ENCODE assay signal across 23 mouse cellular contexts in genomic region chr16:95297651-95298050, GRCm38 (mm10). TPM values are rescaled to one million over a fixed set of nuclear protein-coding genes. Genes with fewer than 3 reads are reported as not detected.
DNase-seq lines count a peak whose midpoint lies in the region; ATAC-seq and TF ChIP-seq lines count a peak whose summit lies in the region.
"Had no signal": no experiment of that assay in that cellular context is flagged by ENCODE, and none has a peak within 500 bp of the region (broad histone marks: within the 10 kb centered on the region; RNA-seq: fewer than 3 reads in every experiment).

No protein-coding gene starts in this region.

- WGBS in heart, postnatal 0 days, result 51% methylated on average over 3 of the region's 3 CpGs
- 49% methylated on average over 3 of the region's 3 CpGs for WGBS in heart, embryonic 10.5 days

- no peak overlapping the region for H3K27ac ChIP-seq in heart, postnatal 0 days (ENCODE audit: low read depth)
- no peak overlapping the region for H3K27ac ChIP-seq in heart, embryonic 10.5 days
- H3K27ac ChIP-seq: forebrain, embryonic 10.5 days; limb, embryonic 12.5 days; liver, embryonic 15.5 days; midbrain, embryonic 10.5 days; stomach, embryonic 15.5 days had no signal

- no peaks in the 10 kb centered on the region for H3K27me3 ChIP-seq in heart, postnatal 0 days (ENCODE audit: control insufficient read depth, insufficient read depth, low read length)
- H3K27me3 ChIP-seq in heart, embryonic 10.5 days (ENCODE audit: insufficient read depth, poor library complexity, severe bottlenecking), result no peaks in the 10 kb centered on the region
- H3K27me3 ChIP-seq: limb, embryonic 12.5 days; liver, embryonic 15.5 days; stomach, embryonic 15.5 days had no signal

- ATAC-seq in heart, postnatal 0 days (ENCODE audit: insufficient read depth, low read depth), result no peak
- ATAC-seq: forebrain, postnatal 0 days; lung, postnatal 0 days had no signal

- no peak overlapping the region for H3K9ac ChIP-seq in heart, postnatal 0 days (replicated peaks; ENCODE audit: low read depth, low read length)
- H3K9ac ChIP-seq: forebrain, postnatal 0 days; limb, embryonic 12.5 days; liver, embryonic 15.5 days; stomach, embryonic 15.5 days had no signal

- H3K4me1 ChIP-seq in heart, postnatal 0 days (ENCODE audit: control insufficient read depth, insufficient read depth), result peaks cover 7% of the 10 kb centered on the region; the same call in 1 of the 2 replicates
- peaks cover 5% of the 10 kb centered on the region for H3K4me1 ChIP-seq in heart, embryonic 10.5 days
- H3K4me1 ChIP-seq: forebrain, embryonic 10.5 days; limb, embryonic 12.5 days; liver, embryonic 15.5 days; midbrain, embryonic 10.5 days; stomach, embryonic 15.5 days had no signal

- no peak for TF ChIP-seq CTCF in heart, postnatal 0 days (IDR thresholded peaks at IDR 0.05; ENCODE audit: low read depth)

- H3K9me3 ChIP-seq in heart, postnatal 0 days (replicated peaks; ENCODE audit: control insufficient read depth, low read length), result no peaks in the 10 kb centered on the region; the same call in 1 of the 2 replicates
- H3K9me3 ChIP-seq in heart, embryonic 10.5 days, result no peaks in the 10 kb centered on the region
- H3K9me3 ChIP-seq: forebrain, embryonic 10.5 days; liver, embryonic 15.5 days; midbrain, embryonic 10.5 days; stomach, embryonic 15.5 days had no signal

- H3K36me3 ChIP-seq in heart, postnatal 0 days (replicated peaks; ENCODE audit: control insufficient read depth, insufficient read depth, low read length), result no peaks in the 10 kb centered on the region
- no peaks in the 10 kb centered on the region for H3K36me3 ChIP-seq in heart, embryonic 10.5 days
- H3K36me3 ChIP-seq: forebrain, embryonic 10.5 days; limb, embryonic 12.5 days; liver, embryonic 15.5 days; midbrain, embryonic 10.5 days; stomach, embryonic 15.5 days had no signal

- H3K4me3 ChIP-seq in heart, postnatal 0 days (ENCODE audit: low read depth, low read length), result no peak overlapping the region
- H3K4me3 ChIP-seq in heart, embryonic 10.5 days, result no peak overlapping the region
- H3K4me3 ChIP-seq: forebrain, embryonic 10.5 days; limb, embryonic 12.5 days; liver, embryonic 15.5 days; midbrain, embryonic 10.5 days; stomach, embryonic 15.5 days had no signal

- no peak for DNase-seq in heart, postnatal 0 days (ENCODE audit: low spot score)
- DNase-seq in heart, embryonic 10.5 days (ENCODE audit: low spot score), result no peak
- DNase-seq in 416B (ENCODE audit: low read depth) (peak; percentile 31), A20 (ENCODE audit: low read depth, low spot score) (peak; percentile 14)
- DNase-seq in induced T-regulatory cell, adult 2 months (ENCODE audit: low read depth), result peak; percentile 38
- no peak for DNase-seq in gastrocnemius, postnatal 4 days (ENCODE audit: low spot score in 2 of 2)
- no peak for DNase-seq in thymus, postnatal 14 days
- DNase-seq: cerebellum, adult 18-20 months; cerebellum, postnatal 25 days; forebrain, postnatal 0 days; gastrocnemius, postnatal 36 days; kidney, adult 9 months; kidney, postnatal 4 days; right cerebral cortex, postnatal 25 days; thymus, adult 2 months had no signal

- no peak for TF ChIP-seq EP300 in heart, postnatal 0 days (IDR thresholded peaks at IDR 0.05; ENCODE audit: low read depth)

- H3K4me2 ChIP-seq in heart, postnatal 0 days (ENCODE audit: low read depth, low read length), result 0 out of 2 replicates have a peak overlapping the region, but pooled peaks have one; percentile 16
- H3K4me2 ChIP-seq: limb, embryonic 12.5 days; liver, embryonic 15.5 days; stomach, embryonic 15.5 days had no signal

RNA-seq across cellular contexts. Expression of gene Kcnj15, which starts 40.3 kb away (rescaled TPM):
- total RNA-seq in heart, postnatal 0 days (2014; rRNA removed; ENCODE audit: low replicate concordance), result 1.0 and 1.9 TPM in 2 replicates
- 0.79 and 0.86 TPM in 2 replicates for polyA plus RNA-seq in heart, postnatal 0 days (2015; fragmentation: Nextera tagmentation; extraction: Ambion mirVana)
- polyA plus RNA-seq in heart, embryonic 10.5 days (2016; fragmentation: Nextera tagmentation; extraction: Ambion mirVana), result 0.26 and 0.41 TPM in 2 replicates
- total RNA-seq in gastrocnemius, postnatal 4 days (2021), result under 1 TPM; 0.71 to 0.73 TPM
- total RNA-seq: midbrain, postnatal 0 days; neutrophil, adult 5-6 weeks had no signal

Comparison
In these comparisons a context has a peak if more than half of its experiments do, and no peak if none do; other contexts are left out.
1. DNase-seq: peak in 416B (single experiment), A20 (single experiment) and induced T-regulatory cell, adult 2 months (single experiment); none in heart, postnatal 0 days (single experiment), heart, embryonic 10.5 days (single experiment), gastrocnemius, postnatal 4 days (0 of 2) and thymus, postnatal 14 days (single experiment).